Mouse (Mus musculus) testis, adult 2 months (tissue): Measurements from ENCODE around the gene Chuk.

Source experiments
- CTCF ChIP-seq: fragments of 200-500 bp; IDR thresholded peaks from 2 replicates; pipeline ENCODE4 v1.5.1; 2012; ENCODE audit warnings: low read depth, mild to moderate bottlenecking, inconsistent platforms, low read length, moderate library complexity; ENCODE audit not compliant: control insufficient read depth, insufficient read depth, insufficient replicate concordance
- POLR2A ChIP-seq: fragments of 200-500 bp; IDR thresholded peaks from 2 replicates; pipeline ENCODE4 v1.6.1; 2012; ENCODE audit warnings: low read depth, mild to moderate bottlenecking, inconsistent platforms, low read length, moderate library complexity; ENCODE audit not compliant: control insufficient read depth

DNA sequence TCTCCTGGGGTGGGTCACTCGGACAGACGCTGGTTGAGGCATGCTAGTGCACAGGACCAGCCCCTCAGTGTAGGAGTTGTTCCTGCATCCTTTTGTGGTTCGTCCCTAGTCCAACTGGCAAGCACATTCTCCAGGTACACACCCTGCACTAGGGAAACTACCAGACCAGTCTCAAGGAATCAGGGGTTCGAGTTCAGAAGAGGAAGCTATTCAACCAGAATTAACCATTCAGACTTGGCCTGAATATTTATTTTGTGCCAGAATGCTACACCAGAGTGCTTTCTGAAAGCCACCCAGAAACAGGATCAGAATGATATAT, 37.4 kb downstream of the Chuk start:
- TF ChIP-seq CTCF (no peak), POLR2A (no peak)
